Mouse (Mus musculus) regulatory T cell (primary cell): ENCODE measurements around the gene Ptges3.

ENCODE experiments used
- in situ Hi-C: fragments of 300-600 bp; cut with MboI, MseI; formaldehyde crosslinking; loops from one replicate; pipeline ENCODE4 v1.15.1; 2025; ENCODE audit warnings: high pct_unique_total_duplicates

The Ptges3 gene

GRCm38 (mm10) chr10:128092506-128093495, 34.0 kb downstream of the Ptges3 start:
- in situ Hi-C loops: no loop called here

DNA sequence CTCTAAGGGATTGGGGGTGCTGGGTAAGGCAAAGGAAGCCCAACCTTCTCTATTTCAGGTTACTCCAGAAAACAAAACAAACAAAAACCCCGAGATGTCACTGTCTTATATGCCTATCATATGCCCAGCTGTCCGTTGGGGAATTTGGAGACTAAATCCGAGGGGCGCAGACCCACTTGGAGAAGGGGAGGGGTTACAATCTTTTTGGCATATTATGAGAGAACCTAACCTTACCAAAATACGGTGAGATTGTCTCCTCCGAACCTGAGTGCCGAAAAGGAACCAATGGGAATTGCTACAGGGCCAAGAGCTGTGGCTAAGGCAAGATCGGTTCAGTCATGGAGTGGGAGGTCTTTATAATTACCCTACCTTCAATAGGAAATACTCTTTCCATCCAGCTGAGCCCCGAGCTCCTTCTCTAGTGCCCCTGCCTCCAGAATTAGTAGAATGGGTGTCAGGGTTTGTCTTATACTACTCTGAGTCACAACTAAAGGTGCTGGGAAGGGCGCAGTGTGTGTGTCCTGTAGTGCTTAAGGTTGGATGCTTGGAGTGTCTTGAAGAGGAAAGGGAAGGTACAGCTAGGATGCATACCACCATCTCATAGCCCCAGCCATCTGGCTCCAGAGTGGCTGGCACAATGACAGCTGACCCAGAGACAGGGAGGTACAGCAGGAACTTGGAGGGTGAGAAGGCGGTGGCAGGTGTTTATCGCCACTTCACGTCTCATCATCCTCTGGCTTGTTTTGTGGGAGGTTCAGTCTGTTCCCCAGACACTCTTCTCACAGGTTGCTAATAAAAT, 34.9 kb downstream of the Ptges3 start:
- in situ Hi-C loops: no loop called here

DNA sequence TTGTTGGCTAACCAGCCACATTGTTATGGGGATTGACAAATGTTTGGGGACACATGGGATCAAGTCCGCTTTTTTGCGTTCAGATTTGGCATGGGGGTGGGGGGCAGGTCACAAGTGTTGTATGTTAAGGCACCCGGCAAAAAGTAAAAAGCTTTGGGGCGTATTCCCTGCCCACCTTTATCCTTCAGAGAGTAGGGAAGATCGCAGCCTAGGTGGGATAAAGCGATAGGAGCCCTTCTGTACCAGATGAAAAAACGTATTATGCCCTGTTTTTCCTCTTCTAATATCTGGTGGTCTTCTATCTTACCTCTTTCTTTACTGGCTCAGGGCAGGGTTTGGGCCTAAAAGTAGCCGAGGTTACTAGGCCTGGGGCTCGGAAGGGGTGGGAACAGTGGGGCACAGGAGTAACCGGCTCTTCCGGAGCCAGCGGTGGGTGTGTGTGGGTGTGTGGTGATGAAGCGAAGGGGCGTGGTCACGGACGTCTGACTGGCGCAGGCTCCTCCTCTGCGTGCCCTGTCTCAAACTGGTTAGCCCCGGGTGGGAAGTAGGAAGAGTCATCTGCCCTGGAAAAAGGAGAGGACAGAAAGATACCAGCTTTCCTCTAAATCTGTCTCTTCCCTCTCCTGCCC, 35.7 kb downstream of the Ptges3 start:
- in situ Hi-C loops: no loop called here

DNA sequence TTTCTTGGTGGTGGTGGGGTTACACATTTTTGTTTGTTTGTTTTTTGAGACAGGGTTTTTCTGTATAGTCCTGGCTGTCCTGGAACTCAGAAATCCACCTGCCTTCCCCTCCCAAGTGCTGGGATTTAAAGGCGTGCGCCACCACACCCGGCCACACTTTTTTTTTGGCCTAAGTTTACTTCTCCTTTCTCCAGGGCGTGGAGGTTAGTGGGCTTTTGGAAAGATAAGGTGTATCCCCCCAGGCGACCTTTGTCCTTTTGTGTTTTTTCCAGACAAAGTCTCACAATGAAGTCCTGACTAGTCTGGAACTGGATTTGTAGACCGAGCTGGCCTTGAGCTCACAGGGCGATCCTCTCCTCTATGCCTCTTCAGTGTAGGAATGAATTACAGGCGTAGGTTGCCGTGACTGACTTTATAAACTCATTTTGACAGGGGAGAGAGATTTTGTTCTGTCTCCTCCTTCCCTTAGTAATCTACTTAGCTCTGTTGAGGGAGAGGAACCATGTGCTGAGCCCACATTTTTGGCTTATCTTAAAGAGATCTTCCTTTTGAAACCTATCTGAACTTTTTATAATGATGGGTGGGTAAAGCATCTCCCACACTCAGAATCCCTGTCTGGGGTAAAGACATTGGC, 36.4 kb downstream of the Ptges3 start:
- in situ Hi-C loops: loop anchor here (5.0 kb wide), 1 partner anchor 97 kb away; the partner anchor contains the start of gene Gls2

DNA sequence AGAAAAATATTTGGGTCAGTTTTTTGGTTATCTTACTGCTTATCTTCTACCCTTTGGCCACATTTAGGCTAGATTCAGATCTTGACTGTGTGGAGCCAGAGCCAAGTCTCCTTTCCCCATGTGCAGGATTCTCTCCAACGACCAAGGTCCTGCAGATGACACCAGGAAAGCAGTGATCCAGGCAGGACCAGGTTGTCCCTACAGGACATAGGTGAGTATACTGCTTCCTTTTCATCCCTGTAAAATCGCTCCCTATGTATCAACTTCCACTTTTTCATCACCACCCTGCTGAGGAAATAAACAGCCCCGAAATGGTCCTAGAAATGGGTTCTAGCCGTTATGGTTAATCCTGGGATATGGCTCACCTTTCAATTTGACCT, 37.5 kb downstream of the Ptges3 start:
- in situ Hi-C loops: loop anchor here (5.0 kb wide), 1 partner anchor 96 kb away; the partner anchor contains the start of gene Gls2

DNA sequence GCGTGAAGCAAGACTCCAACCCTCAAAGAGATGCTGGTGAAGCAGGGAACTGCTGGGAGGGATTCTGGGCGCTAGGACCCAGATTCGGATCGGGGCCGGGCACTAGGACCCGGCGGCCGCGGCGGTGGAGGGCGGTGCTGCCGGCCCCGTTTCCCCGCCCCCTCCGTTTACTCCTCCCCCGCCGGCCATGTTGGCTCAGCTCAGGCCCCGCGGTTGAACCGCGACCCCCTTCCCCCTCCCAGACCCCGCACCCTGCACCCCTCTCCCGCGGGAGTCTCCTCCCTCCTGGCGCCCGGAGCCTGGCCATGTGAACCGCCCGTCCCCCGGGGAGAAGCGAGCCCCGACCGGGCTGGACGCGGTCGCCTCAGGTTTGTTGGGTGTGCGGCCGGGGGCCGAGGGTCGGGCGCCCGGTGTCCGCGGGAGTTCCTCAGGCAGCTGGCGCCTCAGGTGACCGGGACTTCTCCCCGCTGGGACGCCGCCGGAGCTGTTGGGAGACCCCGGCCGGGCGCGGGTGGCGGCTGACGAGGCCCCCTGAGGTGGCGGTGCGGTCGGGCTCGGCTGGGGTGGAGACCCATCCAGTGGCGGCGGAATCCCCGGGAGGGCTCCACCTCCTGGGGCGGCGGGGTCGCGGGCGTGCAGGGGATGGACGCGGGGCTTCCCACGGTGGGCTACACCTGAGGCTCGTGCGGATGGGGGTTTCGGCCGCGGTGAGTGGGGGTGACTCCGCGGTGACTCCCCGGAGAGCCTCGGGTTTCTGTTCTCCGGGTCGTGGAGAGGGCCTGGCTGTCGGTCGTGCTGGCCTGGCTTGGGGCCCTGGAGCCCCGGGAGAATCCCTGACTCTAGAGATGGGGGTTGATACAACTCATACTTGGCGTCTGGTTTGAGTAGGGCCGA, 38.2 kb downstream of the Ptges3 start:
- in situ Hi-C loops: loop anchor here (5.0 kb wide), 1 partner anchor 95 kb away; the partner anchor contains the start of gene Gls2

GRCm38 (mm10) chr10:128097587-128097971, 38.8 kb downstream of the Ptges3 start:
- in situ Hi-C loops: loop anchor here (5.0 kb wide), 1 partner anchor 95 kb away; the partner anchor contains the start of gene Gls2

GRCm38 (mm10) chr10:128110103-128110761, 51.5 kb downstream of the Ptges3 start:
- in situ Hi-C loops: no loop called here

DNA sequence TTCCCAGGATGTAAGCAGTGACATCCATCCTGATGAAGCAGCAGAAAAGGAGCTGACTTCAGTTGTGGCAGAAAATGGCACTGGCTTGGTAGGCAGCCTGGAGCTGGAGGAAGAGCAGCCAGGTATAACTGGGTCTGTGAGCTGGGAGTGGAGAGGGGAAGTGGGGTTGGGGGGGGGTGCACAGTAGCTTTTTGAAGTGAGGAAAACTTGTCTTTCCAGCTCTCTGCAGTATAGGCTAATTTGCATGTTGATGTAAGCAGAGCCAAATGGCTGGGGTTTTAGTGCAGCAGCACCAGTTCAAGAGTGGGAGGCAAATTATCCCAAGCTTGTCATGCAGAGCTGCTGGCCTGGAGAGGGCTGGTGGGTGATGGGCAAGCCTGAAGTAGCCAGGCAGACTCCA, 52.5 kb downstream of the Ptges3 start:
- in situ Hi-C loops: no loop called here

DNA sequence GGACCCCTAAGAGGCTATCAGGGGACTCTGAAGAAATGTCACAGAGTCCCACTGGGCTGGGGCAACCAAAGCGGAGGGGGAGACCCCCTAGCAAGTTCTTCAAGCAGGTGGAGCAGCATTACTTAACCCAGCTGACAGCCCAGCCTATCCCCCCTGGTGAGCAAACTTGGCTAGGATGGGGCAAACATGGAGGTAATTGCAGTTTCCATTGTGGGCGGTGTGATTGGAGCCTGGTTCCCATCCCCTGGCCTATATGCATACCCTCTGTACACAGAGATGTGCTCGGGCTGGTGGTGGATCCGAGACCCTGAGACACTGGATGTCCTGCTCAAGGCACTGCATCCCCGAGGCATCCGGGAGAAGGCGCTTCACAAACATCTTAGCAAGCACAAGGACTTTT, 65.1 kb downstream of the Ptges3 start:
- in situ Hi-C loops: no loop called here

GRCm38 (mm10) chr10:128124831-128125230, 66.1 kb downstream of the Ptges3 start:
- in situ Hi-C loops: no loop called here

GRCm38 (mm10) chr10:128125951-128126350, 67.2 kb downstream of the Ptges3 start:
- in situ Hi-C loops: no loop called here
